Mouse (Mus musculus): ENCODE results near the gene Ttc38. TPM values are rescaled to one million over a fixed set of nuclear protein-coding genes. Genes with fewer than 3 reads are reported as not detected.

The Ttc38 gene
- polyA plus RNA-seq, 1 experiment from 2014 or later, result 6.2 TPM

DNA sequence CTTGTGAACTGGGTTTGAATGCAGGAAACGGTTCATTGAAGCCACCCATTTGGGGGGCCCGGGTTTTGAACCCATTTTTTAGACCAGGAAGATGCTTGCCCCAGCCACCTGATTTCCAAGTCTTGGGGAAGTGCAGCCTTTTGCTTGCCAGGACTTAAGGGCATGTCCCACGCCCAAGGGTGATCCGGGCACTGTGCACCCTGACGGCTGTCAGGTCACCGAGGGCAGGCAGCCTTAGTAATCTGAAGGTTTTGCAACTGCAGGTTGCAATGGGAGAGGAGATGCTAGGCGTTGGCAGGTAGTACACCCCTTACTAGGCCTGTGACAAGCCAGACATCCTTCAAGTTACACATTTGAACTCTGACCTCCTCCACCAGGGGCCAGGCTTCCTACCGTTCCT, 493 bp downstream of the Ttc38 start:
- H3K4me2 ChIP-seq (ENCODE audit: low read depth, low read length), result peak overlapping the region; percentile 88
- H3K9ac ChIP-seq (ENCODE audit: low read length), result peak overlapping the region; percentile 80
- 52% methylated on average over 8 of the region's 8 CpGs for WGBS
- H3K4me1 ChIP-seq (ENCODE audit: control insufficient read depth, insufficient read depth, low read length), result peaks cover 8% of the 10 kb centered on the region
- peak overlapping the region; percentile 43; the same call in 1 of the 2 replicates for H3K27ac ChIP-seq (ENCODE audit: low read length)
- H3K9me3 ChIP-seq (replicated peaks; ENCODE audit: control insufficient read depth, low read length), result no peaks in the 10 kb centered on the region
- no peaks in the 10 kb centered on the region for H3K27me3 ChIP-seq (ENCODE audit: control insufficient read depth, insufficient read depth, low read length)
- H3K36me3 ChIP-seq (ENCODE audit: control insufficient read depth, insufficient read depth), result no peaks in the 10 kb centered on the region
- no peak for ATAC-seq (replicated peaks; ENCODE audit: extremely low read depth, insufficient read depth, low FRiP score)
- peak overlapping the region; percentile 70 for H3K4me3 ChIP-seq (ENCODE audit: low read length)

GRCm38 (mm10) chr15:85835335-85835734, 3.2 kb downstream of the Ttc38 start:
- no peak for ATAC-seq (replicated peaks; ENCODE audit: extremely low read depth, insufficient read depth, low FRiP score)
- Histone ChIP-seq H3K4me1 (ENCODE audit: control insufficient read depth, insufficient read depth, low read length) (peaks cover 8% of the 10 kb centered on the region), H3K4me3 (ENCODE audit: low read length) (no peak overlapping the region), H3K9me3 (replicated peaks; ENCODE audit: control insufficient read depth, low read length) (no peaks in the 10 kb centered on the region), H3K4me2 (ENCODE audit: low read depth, low read length) (no peak overlapping the region), H3K36me3 (ENCODE audit: control insufficient read depth, insufficient read depth) (no peaks in the 10 kb centered on the region), H3K27me3 (ENCODE audit: control insufficient read depth, insufficient read depth, low read length) (no peaks in the 10 kb centered on the region), H3K9ac (ENCODE audit: low read length) (no peak overlapping the region), H3K27ac (ENCODE audit: low read length) (no peak overlapping the region)
- 60% methylated on average over 3 of the region's 3 CpGs for WGBS

- WGBS, result 87% methylated on average over 5 of the region's 5 CpGs
- Histone ChIP-seq H3K4me3 (ENCODE audit: low read length) (no peak overlapping the region), H3K4me2 (ENCODE audit: low read depth, low read length) (no peak overlapping the region), H3K27ac (ENCODE audit: low read length) (no peak overlapping the region), H3K4me1 (ENCODE audit: control insufficient read depth, insufficient read depth, low read length) (peaks cover 4% of the 10 kb centered on the region; the same call in 1 of the 2 replicates), H3K9me3 (replicated peaks; ENCODE audit: control insufficient read depth, low read length) (no peaks in the 10 kb centered on the region), H3K9ac (ENCODE audit: low read length) (no peak overlapping the region), H3K27me3 (ENCODE audit: control insufficient read depth, insufficient read depth, low read length) (no peaks in the 10 kb centered on the region), H3K36me3 (ENCODE audit: control insufficient read depth, insufficient read depth) (no peaks in the 10 kb centered on the region)
- no peak for ATAC-seq (replicated peaks; ENCODE audit: extremely low read depth, insufficient read depth, low FRiP score)
These were observed 4.8 kb downstream of the Ttc38 start for GRCm38 (mm10) chr15:85836887-85837286.

- Histone ChIP-seq H3K9ac (ENCODE audit: low read length) (no peak overlapping the region), H3K36me3 (ENCODE audit: control insufficient read depth, insufficient read depth) (no peaks in the 10 kb centered on the region), H3K4me2 (ENCODE audit: low read depth, low read length) (no peak overlapping the region), H3K4me3 (ENCODE audit: low read length) (no peak overlapping the region), H3K27me3 (ENCODE audit: control insufficient read depth, insufficient read depth, low read length) (no peaks in the 10 kb centered on the region), H3K9me3 (replicated peaks; ENCODE audit: control insufficient read depth, low read length) (no peaks in the 10 kb centered on the region), H3K27ac (ENCODE audit: low read length) (no peak overlapping the region), H3K4me1 (ENCODE audit: control insufficient read depth, insufficient read depth, low read length) (no peaks in the 10 kb centered on the region)
- 46% methylated on average over 6 of the region's 6 CpGs for WGBS
- ATAC-seq (replicated peaks; ENCODE audit: extremely low read depth, insufficient read depth, low FRiP score), result no peak
These were observed 8.9 kb downstream of the Ttc38 start for GRCm38 (mm10) chr15:85840983-85841382.

DNA sequence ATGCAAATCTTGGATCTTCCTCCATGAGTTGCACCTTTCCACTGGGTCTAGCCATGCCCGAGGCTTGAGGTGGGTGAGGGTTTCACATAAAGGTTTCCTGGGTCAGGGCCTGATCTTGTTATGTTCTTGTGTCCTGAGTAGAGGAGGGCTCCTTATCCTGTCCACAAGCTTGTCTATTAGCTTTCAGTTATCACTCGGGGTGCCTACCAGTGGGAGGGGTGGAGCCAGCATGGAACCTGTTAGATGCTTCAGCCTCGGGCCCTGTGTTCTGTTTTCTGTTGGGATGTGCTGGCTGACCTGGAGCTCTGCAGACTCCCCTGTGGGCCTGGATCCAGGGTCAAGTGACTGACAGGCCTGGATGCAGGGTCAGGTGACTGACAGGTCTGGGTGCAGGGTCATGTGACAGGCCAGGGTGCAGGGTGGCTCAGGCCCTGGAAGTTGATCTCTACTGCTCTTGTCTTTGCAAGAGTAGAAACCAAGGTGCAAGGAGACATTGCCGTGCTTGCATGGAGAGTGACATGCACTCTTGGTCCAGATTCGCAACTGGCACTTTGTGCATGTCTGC, 9.8 kb downstream of the Ttc38 start:
- no peaks in the 10 kb centered on the region for H3K36me3 ChIP-seq (ENCODE audit: control insufficient read depth, insufficient read depth)
- H3K9me3 ChIP-seq (replicated peaks; ENCODE audit: control insufficient read depth, low read length), result no peaks in the 10 kb centered on the region
- WGBS, result 62% methylated on average over 5 of the region's 5 CpGs
- H3K4me1 ChIP-seq (ENCODE audit: control insufficient read depth, insufficient read depth, low read length), result no peaks in the 10 kb centered on the region
- H3K4me2 ChIP-seq (ENCODE audit: low read depth, low read length), result no peak overlapping the region
- H3K27me3 ChIP-seq (ENCODE audit: control insufficient read depth, insufficient read depth, low read length), result no peaks in the 10 kb centered on the region
- H3K4me3 ChIP-seq (ENCODE audit: low read length), result no peak overlapping the region
- ATAC-seq (replicated peaks; ENCODE audit: extremely low read depth, insufficient read depth, low FRiP score), result no peak
- H3K9ac ChIP-seq (ENCODE audit: low read length), result no peak overlapping the region
- H3K27ac ChIP-seq (ENCODE audit: low read length), result no peak overlapping the region

- Histone ChIP-seq H3K36me3 (ENCODE audit: control insufficient read depth, insufficient read depth) (no peaks in the 10 kb centered on the region), H3K4me3 (ENCODE audit: low read length) (no peak overlapping the region), H3K27ac (ENCODE audit: low read length) (no peak overlapping the region), H3K9ac (ENCODE audit: low read length) (no peak overlapping the region), H3K4me1 (ENCODE audit: control insufficient read depth, insufficient read depth, low read length) (no peaks in the 10 kb centered on the region), H3K27me3 (ENCODE audit: control insufficient read depth, insufficient read depth, low read length) (no peaks in the 10 kb centered on the region), H3K4me2 (ENCODE audit: low read depth, low read length) (no peak overlapping the region), H3K9me3 (replicated peaks; ENCODE audit: control insufficient read depth, low read length) (no peaks in the 10 kb centered on the region)
- no peak for ATAC-seq (replicated peaks; ENCODE audit: extremely low read depth, insufficient read depth, low FRiP score)
These were observed 13.0 kb downstream of the Ttc38 start for GRCm38 (mm10) chr15:85845071-85845470.

- no peak overlapping the region for H3K4me3 ChIP-seq (ENCODE audit: low read length)
- no peaks in the 10 kb centered on the region for H3K9me3 ChIP-seq (replicated peaks; ENCODE audit: control insufficient read depth, low read length)
- no peaks in the 10 kb centered on the region for H3K4me1 ChIP-seq (ENCODE audit: control insufficient read depth, insufficient read depth, low read length)
- no peak overlapping the region for H3K4me2 ChIP-seq (ENCODE audit: low read depth, low read length)
- no peak overlapping the region for H3K9ac ChIP-seq (ENCODE audit: low read length)
- no peaks in the 10 kb centered on the region for H3K36me3 ChIP-seq (ENCODE audit: control insufficient read depth, insufficient read depth)
- WGBS, result 69% methylated on average over 12 of the region's 12 CpGs
- H3K27me3 ChIP-seq (ENCODE audit: control insufficient read depth, insufficient read depth, low read length), result no peaks in the 10 kb centered on the region
- no peak overlapping the region for H3K27ac ChIP-seq (ENCODE audit: low read length)
- ATAC-seq (replicated peaks; ENCODE audit: extremely low read depth, insufficient read depth, low FRiP score), result no peak
These were observed 19.7 kb downstream of the Ttc38 start for GRCm38 (mm10) chr15:85851656-85852392.

GRCm38 (mm10) chr15:85858980-85859489, 26.9 kb downstream of the Ttc38 start:
- H3K27me3 ChIP-seq (ENCODE audit: control insufficient read depth, insufficient read depth, low read length), result no peaks in the 10 kb centered on the region
- no peak for ATAC-seq (replicated peaks; ENCODE audit: extremely low read depth, insufficient read depth, low FRiP score)
- 12% methylated on average over 15 of the region's 15 CpGs for WGBS
- peak overlapping the region; percentile 81 for H3K9ac ChIP-seq (ENCODE audit: low read length)
- peaks cover 17% of the 10 kb centered on the region for H3K36me3 ChIP-seq (ENCODE audit: control insufficient read depth, insufficient read depth)
- H3K27ac ChIP-seq (ENCODE audit: low read length), result peak overlapping the region; percentile 65
- peak overlapping the region; percentile 63 for H3K4me3 ChIP-seq (ENCODE audit: low read length)
- no peaks in the 10 kb centered on the region for H3K9me3 ChIP-seq (replicated peaks; ENCODE audit: control insufficient read depth, low read length)
- peaks cover 18% of the 10 kb centered on the region for H3K4me1 ChIP-seq (ENCODE audit: control insufficient read depth, insufficient read depth, low read length)
- peak overlapping the region; percentile 66 for H3K4me2 ChIP-seq (ENCODE audit: low read depth, low read length)

- peak; percentile 98 for ATAC-seq (replicated peaks; ENCODE audit: extremely low read depth, insufficient read depth, low FRiP score)
- WGBS, result under 1% methylated on average over 42 of the region's 42 CpGs
These were observed 27.5 kb downstream of the Ttc38 start, which contains the start of gene Gtse1 for GRCm38 (mm10) chr15:85859490-85860031. TSS of gene Gtse1 (plus strand) at chr15:85859745.

More at GRCm38 (mm10) chr15:85859490-85860031, 27.5 kb downstream of the Ttc38 start, which contains the start of gene Gtse1:
- Histone ChIP-seq H3K36me3 (ENCODE audit: control insufficient read depth, insufficient read depth) (peaks cover 23% of the 10 kb centered on the region), H3K9ac (ENCODE audit: low read length) (peak within 1 kb of the TSS; percentile 81), H3K4me2 (ENCODE audit: low read depth, low read length) (peak within 1 kb of the TSS; percentile 79), H3K27ac (ENCODE audit: low read length) (peak within 1 kb of the TSS; percentile 65), H3K27me3 (ENCODE audit: control insufficient read depth, insufficient read depth, low read length) (no peaks in the 10 kb centered on the region), H3K4me1 (ENCODE audit: control insufficient read depth, insufficient read depth, low read length) (peaks cover 18% of the 10 kb centered on the region), H3K4me3 (ENCODE audit: low read length) (peak within 1 kb of the TSS; percentile 63), H3K9me3 (replicated peaks; ENCODE audit: control insufficient read depth, low read length) (no peaks in the 10 kb centered on the region)

Measured in heart, embryonic 16.5 days (tissue).